In the genomic region with DNA sequence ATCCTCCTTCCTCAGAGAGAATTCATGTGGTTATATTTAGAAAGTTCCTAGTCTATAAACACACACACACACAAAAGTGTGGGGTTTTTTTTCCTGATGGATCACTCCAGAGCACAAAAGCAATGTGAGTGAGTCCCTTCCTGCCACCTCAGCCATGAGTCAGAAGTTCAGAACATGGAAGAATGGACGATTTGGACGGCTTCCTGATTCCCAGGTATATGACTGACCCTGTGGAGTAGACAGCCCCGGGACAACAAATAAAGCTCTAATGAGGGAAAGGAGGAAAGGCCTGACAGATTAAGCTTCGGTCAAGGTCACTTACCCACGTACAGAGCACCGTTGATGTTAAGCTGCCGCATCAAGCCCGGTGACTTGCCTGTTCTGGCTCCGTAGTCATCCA, we compare ENCODE assay signal across 29 mouse cellular contexts.
DNase-seq lines count a peak whose midpoint lies in the region; ATAC-seq and TF ChIP-seq lines count a peak whose summit lies in the region.
"Had no signal": no experiment of that assay in that cellular context is flagged by ENCODE, and none has a peak within 500 bp of the region (broad histone marks: within the 10 kb centered on the region; RNA-seq: fewer than 3 reads in every experiment).

No protein-coding gene starts in this region.

- 61% methylated on average over 9 of the region's 9 CpGs for whole genome bisulfite sequencing in heart, embryonic 16.5 days

- peaks cover 19% of the 10 kb centered on the region for H3K4me1 ChIP-seq in heart, embryonic 16.5 days (ENCODE audit: control insufficient read depth, insufficient read depth, low read length)
- H3K4me1 ChIP-seq: liver, embryonic 15.5 days had no signal

- no peak overlapping the region for H3K4me2 ChIP-seq in heart, embryonic 16.5 days (ENCODE audit: low read depth, low read length)
- H3K4me2 ChIP-seq: embryonic facial prominence, embryonic 15.5 days; forebrain, embryonic 12.5 days; heart, embryonic 11.5 days; hindbrain, embryonic 13.5 days; limb, embryonic 12.5 days; liver, embryonic 15.5 days; lung, embryonic 15.5 days; neural tube, embryonic 13.5 days had no signal

- peak overlapping the region; percentile 30; the same call in 1 of the 2 replicates for H3K27ac ChIP-seq in heart, embryonic 16.5 days (ENCODE audit: low read length)
- H3K27ac ChIP-seq: embryonic facial prominence, embryonic 10.5 days; embryonic facial prominence, embryonic 15.5 days; forebrain, embryonic 12.5 days; hindbrain, embryonic 13.5 days; layer of hippocampus, adult 2 months; left cerebral cortex, adult 2 months; limb, embryonic 12.5 days; liver, embryonic 15.5 days; lung, embryonic 15.5 days; midbrain, embryonic 10.5 days; neural tube, embryonic 13.5 days had no signal

- no peaks in the 10 kb centered on the region for H3K9me3 ChIP-seq in heart, embryonic 16.5 days (replicated peaks; ENCODE audit: control insufficient read depth, low read length)
- H3K9me3 ChIP-seq: embryonic facial prominence, embryonic 10.5 days; embryonic facial prominence, embryonic 15.5 days; forebrain, embryonic 12.5 days; hindbrain, embryonic 13.5 days; limb, embryonic 12.5 days; liver, embryonic 15.5 days; lung, embryonic 15.5 days; midbrain, embryonic 10.5 days; neural tube, embryonic 13.5 days had no signal

- no peak for TF ChIP-seq CTCF in Patski (IDR thresholded peaks at IDR 0.05)

- POLR2A ChIA-PET in Patski (lab: Charles Lee): no interaction called here

- H3K27me3 ChIP-seq in heart, embryonic 16.5 days (ENCODE audit: control insufficient read depth, insufficient read depth, low read length): no peaks in the 10 kb centered on the region
- no peaks in the 10 kb centered on the region for H3K27me3 ChIP-seq in Patski
- H3K27me3 ChIP-seq: embryonic facial prominence, embryonic 15.5 days; forebrain, embryonic 12.5 days; hindbrain, embryonic 13.5 days; limb, embryonic 12.5 days; lung, embryonic 15.5 days; neural tube, embryonic 13.5 days had no signal

- peak; percentile 6 to 18 for DNase-seq in adrenal gland, postnatal 36 days
- no peak for DNase-seq in adrenal gland, adult 18-20 months (ENCODE audit: low spot score in 2 of 2)
- DNase-seq in heart, adult 8-10 months (ENCODE audit: low spot score): no peak
- peak; percentile 29 for DNase-seq in 3T3-L1 (ENCODE audit: low read depth, low spot score)
- peak; percentile 90 for DNase-seq in Patski (ENCODE audit: low read depth, low spot score)
- no peak for DNase-seq in urinary bladder, postnatal 4 days (ENCODE audit: low spot score in 2 of 2)
- DNase-seq: B cell, adult 2 months; cerebellum, adult 11-12 months; cerebellum, adult 9-11 months; forebrain, postnatal 0 days; gastrocnemius, postnatal 10 days; heart, postnatal 4 days; right cerebral cortex, postnatal 4 days; thymus, adult 2 months; thymus, postnatal 36 days had no signal

- ATAC-seq in heart, embryonic 16.5 days (replicated peaks; ENCODE audit: extremely low read depth, insufficient read depth, low FRiP score): no peak
- peak; percentile 87 for ATAC-seq in Patski
- ATAC-seq: forebrain, postnatal 0 days; intestine, embryonic 16.5 days had no signal

- H3K9ac ChIP-seq in heart, embryonic 16.5 days (ENCODE audit: low read length): no peak overlapping the region
- H3K9ac ChIP-seq: embryonic facial prominence, embryonic 15.5 days; forebrain, embryonic 12.5 days; forebrain, postnatal 0 days; hindbrain, embryonic 13.5 days; limb, embryonic 12.5 days; liver, embryonic 15.5 days; lung, embryonic 15.5 days; neural tube, embryonic 13.5 days had no signal

- H3K4me3 ChIP-seq in heart, embryonic 16.5 days (ENCODE audit: low read length): no peak overlapping the region
- H3K4me3 ChIP-seq: embryonic facial prominence, embryonic 10.5 days; embryonic facial prominence, embryonic 15.5 days; forebrain, embryonic 12.5 days; hindbrain, embryonic 13.5 days; layer of hippocampus, adult 2 months; left cerebral cortex, adult 2 months; limb, embryonic 12.5 days; liver, embryonic 15.5 days; lung, embryonic 15.5 days; midbrain, embryonic 10.5 days; neural tube, embryonic 13.5 days had no signal

- CTCF ChIA-PET in Patski (lab: Charles Lee): no interaction called here

- no peaks in the 10 kb centered on the region for H3K36me3 ChIP-seq in heart, embryonic 16.5 days (ENCODE audit: control insufficient read depth, insufficient read depth)
- H3K36me3 ChIP-seq: embryonic facial prominence, embryonic 15.5 days; forebrain, embryonic 12.5 days; hindbrain, embryonic 13.5 days; limb, embryonic 12.5 days; liver, embryonic 15.5 days; lung, embryonic 15.5 days; midbrain, embryonic 10.5 days; neural tube, embryonic 13.5 days had no signal

- in situ Hi-C loops in Patski (cut with MboI; ENCODE audit: low pct_unique_long_range_greater_than_20kb): no loop called here

Comparison
In these comparisons a context has a peak if more than half of its experiments do, and no peak if none do; other contexts are left out.
1. DNase-seq: peak in adrenal gland, postnatal 36 days (2 of 2), 3T3-L1 (single experiment) and Patski (single experiment); none in adrenal gland, adult 18-20 months (0 of 2), heart, adult 8-10 months (single experiment) and urinary bladder, postnatal 4 days (0 of 2).